Mouse (Mus musculus) thymus, adult 2 months (tissue): ENCODE data around the gene Smyd4.

Experiments used
- CTCF ChIP-seq: fragments of 200-500 bp; IDR thresholded peaks from 2 replicates; pipeline ENCODE4 v1.5.1; 2012; ENCODE audit warnings: mild to moderate bottlenecking, control low read depth, low read length, moderate library complexity, borderline replicate concordance; ENCODE audit not compliant: control insufficient read depth, poor library complexity, insufficient read depth; ENCODE audit errors: extremely low read depth
- POLR2A ChIP-seq: fragments of 200-500 bp; IDR thresholded peaks from 2 replicates; pipeline ENCODE4 v1.6.1; 2012; ENCODE audit warnings: mild to moderate bottlenecking, low read length, control low read depth, moderate library complexity; ENCODE audit not compliant: control insufficient read depth, poor library complexity, insufficient read depth; ENCODE audit errors: extremely low read depth

GRCm38 (mm10) chr11:75422013-75422792 is 74.0 kb downstream of the Smyd4 start, which contains the start of gene Serpinf1:
- no peak for TF ChIP-seq POLR2A
- TF ChIP-seq CTCF = no peak
